Mouse (Mus musculus) layer of hippocampus, adult 9-10 months (tissue): ENCODE measurements around the gene Olfr420.

ENCODE experiments used
- DNase-seq: peaks from one replicate; pipeline ENCODE4 v3.0.0; 2022; ENCODE audit warnings: low spot score

The Olfr420 gene

GRCm38 (mm10) chr1:174155333-174155732, at the start of gene Olfr420:
Gene Olfr420, plus strand, starts transcription at chr1:174155633.
- DNase-seq = no peak

DNA sequence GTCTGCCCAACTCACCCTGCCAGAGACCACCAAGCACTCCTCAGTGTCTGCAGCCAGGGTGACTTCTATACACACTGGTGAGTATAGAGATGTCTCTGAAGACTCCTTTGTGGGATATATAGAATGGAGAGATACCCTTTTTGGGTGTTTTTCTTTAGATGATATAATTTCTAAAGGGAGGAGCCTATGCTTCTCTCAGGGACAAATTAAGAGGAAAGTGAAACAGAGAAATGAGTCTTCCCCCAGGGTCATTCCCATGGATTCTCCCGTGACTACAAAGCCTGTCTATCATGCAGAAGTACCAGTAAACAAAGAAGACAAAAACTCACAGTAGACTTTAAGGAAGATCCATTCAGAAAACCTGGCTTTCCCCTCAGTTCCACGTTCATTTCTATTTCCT, 34.4 kb upstream of the Olfr420 start, which contains the start of gene Olfr231:
TSS of gene Olfr231 (minus strand) at position 101 of the 400 bp plus-strand sequence.
- no peak for DNase-seq

DNA sequence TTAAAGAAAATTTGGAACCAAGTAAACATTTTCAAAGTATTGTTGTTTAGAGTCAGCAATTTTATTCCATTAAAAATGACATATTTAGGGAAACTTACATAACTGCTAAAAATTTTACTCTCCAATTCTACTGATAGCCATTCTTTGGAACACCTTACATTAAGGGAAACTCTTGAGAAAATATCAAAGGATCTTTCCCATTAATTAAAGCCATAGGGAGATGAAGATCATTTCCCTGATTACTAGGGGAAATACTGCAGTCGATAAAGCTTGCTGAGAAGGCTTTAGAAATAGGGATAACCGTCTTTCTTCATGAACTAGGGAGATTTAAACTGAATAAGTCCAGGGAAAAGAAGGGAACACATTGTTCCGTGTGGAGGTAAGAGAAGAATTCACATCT, 24.2 kb upstream of the Olfr420 start, which contains the start of gene Olfr424:
TSS of gene Olfr424 (plus strand) at position 301 of the 400 bp plus-strand sequence.
- DNase-seq = no peak

GRCm38 (mm10) chr1:174131999-174132398, 23.4 kb upstream of the Olfr420 start:
- DNase-seq = no peak

- DNase-seq = no peak
Observed at GRCm38 (mm10) chr1:174141384-174141783, 14.0 kb upstream of the Olfr420 start.

DNA sequence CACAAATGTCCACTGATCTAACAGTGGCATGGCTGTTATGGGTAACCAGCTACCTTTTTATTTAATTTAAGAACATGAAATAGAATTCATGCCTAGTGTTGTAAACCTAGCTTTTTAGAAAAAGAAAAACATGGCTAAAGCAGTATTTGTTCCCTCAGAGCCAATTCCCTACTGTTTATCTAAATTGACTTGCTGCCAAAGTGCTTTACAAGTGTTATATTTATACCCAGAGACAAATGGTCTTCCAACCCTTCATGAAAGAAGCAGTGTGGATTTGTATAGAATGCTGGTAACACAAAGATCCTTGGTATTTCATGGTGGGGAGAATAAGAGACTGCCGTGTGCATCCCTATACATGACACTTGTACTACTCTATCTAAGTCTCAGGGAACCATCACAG, 8.7 kb upstream of the Olfr420 start:
- no peak for DNase-seq

- no peak for DNase-seq
Observed at GRCm38 (mm10) chr1:174149289-174149688, 6.1 kb upstream of the Olfr420 start.

GRCm38 (mm10) chr1:174157622-174158021, 2.2 kb downstream of the Olfr420 start:
- DNase-seq = no peak

DNA sequence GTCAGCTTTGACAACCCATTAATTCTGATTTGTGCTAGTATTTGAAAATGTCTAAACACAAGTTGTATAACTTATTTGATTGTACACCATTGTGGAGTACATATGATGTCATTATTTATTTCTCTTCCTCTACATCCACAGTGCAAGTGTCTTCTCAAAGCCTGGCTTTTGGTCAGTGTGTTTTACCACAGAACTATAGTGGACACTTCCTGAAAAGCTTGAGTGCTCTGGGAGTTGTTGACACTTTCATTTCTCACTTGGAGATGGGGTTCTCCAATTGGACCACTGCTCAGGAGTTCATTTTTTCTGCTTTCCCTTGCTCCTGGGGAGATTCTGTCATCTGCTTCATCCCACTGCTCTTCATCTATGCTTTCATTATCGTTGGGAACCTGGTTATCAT, 3.1 kb downstream of the Olfr420 start:
- no peak for DNase-seq

DNA sequence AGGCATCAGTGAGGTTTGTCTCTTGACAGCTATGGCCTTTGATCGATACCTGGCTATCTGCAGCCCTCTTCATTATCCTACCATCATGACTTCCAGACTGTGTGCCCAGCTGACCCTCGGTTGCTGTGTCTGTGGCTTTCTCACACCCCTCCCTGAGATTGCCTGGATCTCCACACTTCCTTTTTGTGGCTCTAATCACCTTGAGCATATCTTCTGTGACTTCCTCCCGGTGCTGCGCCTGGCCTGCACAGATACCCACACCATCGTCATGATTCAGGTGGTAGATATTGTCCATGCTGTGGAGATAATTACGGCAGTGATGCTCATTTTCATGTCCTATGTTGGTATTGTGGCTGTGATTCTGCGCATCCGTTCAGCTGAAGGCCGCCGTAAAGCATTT, 3.7 kb downstream of the Olfr420 start:
- DNase-seq = no peak

GRCm38 (mm10) chr1:174169024-174169423, 13.6 kb downstream of the Olfr420 start:
- DNase-seq = no peak

DNA sequence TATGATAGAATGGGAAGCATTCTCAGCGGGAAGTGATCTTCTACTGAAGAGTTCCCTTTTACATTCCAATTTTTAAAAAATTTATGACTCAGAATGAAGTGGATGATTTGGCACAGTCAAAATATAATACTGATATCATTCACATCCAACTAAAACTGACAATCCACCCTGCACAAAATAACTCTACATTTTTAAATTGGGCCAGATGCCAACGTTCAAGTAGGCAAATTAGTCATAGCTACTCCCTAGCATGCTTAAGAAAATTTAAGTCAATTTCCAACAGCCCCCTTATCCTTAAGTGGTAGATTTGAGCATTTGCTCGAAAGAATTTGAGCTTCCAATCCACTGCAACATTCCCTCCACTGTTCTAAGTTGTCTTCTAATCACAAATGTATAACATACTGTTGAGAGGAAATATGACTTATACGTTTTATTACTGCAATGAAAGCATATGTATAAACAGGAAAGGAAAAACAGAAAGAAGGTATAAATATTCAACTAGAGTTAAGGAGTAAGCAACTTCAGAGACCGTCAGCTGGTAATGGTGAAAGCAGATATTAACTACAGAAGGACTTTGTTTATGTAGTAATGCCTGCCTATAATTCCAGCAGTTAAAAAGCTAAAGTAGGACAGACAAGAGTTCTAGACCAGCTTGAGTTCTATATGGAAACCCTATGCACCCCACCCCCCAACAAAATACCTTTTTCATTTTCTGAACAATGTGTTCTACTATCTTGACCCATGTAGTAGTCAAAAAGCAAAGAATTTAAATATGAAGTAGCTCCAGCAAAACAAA, 15.5 kb downstream of the Olfr420 start:
- DNase-seq = no peak

DNA sequence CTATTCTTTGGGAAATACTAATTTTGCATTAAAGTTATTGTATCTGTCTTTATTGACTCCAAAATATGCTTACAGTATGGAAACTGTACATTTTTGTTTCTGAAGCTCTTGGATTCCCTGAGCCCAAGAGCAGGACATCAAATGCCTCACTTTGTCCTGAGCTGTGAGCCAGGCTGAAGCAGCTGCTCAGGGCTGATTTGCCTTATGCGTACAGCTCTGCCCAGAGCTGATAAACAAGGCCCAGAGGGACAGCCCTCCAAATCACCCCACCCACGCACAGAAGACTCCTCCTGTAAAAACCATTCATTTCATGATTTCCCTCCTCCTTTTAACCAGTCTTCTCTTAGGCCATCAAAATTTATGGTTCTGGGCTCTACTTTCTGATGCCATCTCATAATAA, 16.1 kb downstream of the Olfr420 start:
- DNase-seq = no peak

GRCm38 (mm10) chr1:174172605-174173004, 17.2 kb downstream of the Olfr420 start, which contains the start of gene Spta1:
Gene Spta1, plus strand, starts transcription at chr1:174172776.
- no peak for DNase-seq

- no peak for DNase-seq
Observed at GRCm38 (mm10) chr1:174204699-174205098, 49.3 kb downstream of the Olfr420 start.
